Mouse (Mus musculus): ENCODE results near the gene Fam229a.
A peak's percentile ranks its signal among the peaks of the same experiment; 100 is the strongest.
"Not testable (repeated sequence)": the region's sequence is repeated elsewhere in the genome, so short reads cannot be mapped to it uniquely, and the experiment has no call there.

The Fam229a gene

DNA sequence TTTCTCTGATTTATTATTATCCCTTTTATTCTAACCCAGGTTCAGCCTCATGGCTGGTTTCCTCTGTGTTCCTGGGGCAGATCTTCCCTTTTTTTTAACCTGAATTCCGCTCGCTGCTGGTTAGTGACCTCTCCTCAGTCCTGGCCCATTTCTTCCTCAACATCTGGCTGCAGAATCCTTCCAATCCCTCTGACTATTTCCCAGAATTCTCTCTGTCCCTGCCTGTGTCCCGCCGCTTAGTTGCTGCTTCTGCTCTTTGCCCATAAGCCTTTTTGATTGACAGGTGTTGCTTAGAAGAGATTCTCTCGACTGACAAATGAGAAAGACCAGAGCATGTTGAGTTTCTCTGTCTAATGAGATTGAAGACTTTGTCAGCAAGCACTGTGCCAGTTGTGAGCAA is 34.9 kb upstream of the Fam229a start:
- Histone ChIP-seq H3K4me1 (replicated peaks; ENCODE audit: low read depth, low read length) (peaks cover 34% of the 10 kb centered on the region), H3K4me3 (replicated peaks; ENCODE audit: low read length) (no peak overlapping the region), H3K36me3 (ENCODE audit: insufficient read depth, low read length) (no peaks in the 10 kb centered on the region), H3K9me3 (ENCODE audit: low read length) (peaks cover 3% of the 10 kb centered on the region; the same call in 1 of the 2 replicates), H3K27me3 (ENCODE audit: insufficient read depth, low read length) (no peaks in the 10 kb centered on the region)
- TF ChIP-seq CTCF (conservative IDR thresholded peaks at IDR 0.05; ENCODE audit: low read length) (no peak), NANOG (IDR thresholded peaks at IDR 0.05; ENCODE audit: borderline replicate concordance, low read length) (no peak), POU5F1 (IDR thresholded peaks at IDR 0.05; ENCODE audit: borderline replicate concordance, low read length) (no peak)

DNA sequence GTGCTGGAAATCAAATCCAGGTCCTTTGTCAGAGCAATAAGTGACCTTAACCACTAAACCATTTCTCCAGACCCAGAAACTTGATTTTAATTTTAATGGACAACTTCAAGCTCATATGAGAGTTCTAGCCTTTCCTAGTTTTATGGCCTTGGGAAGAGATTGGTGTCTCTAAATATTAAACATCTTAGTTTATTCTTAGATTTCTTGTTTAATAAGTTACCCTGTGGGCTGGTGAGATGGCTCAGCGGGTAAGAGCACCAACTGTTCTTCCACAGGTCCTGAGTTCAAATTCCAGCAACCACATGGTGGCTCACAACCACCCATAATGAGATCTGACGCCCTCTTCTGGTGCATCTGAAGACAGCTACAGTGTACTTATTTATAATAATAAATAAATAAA is 33.7 kb upstream of the Fam229a start:
- not testable (repeated sequence) for H3K27me3 ChIP-seq (ENCODE audit: insufficient read depth, low read length); H3K36me3 ChIP-seq (ENCODE audit: insufficient read depth, low read length); H3K9me3 ChIP-seq (ENCODE audit: low read length); H3K4me3 ChIP-seq (replicated peaks; ENCODE audit: low read length)
- peaks cover 33% of the 10 kb centered on the region for H3K4me1 ChIP-seq (replicated peaks; ENCODE audit: low read depth, low read length)

DNA sequence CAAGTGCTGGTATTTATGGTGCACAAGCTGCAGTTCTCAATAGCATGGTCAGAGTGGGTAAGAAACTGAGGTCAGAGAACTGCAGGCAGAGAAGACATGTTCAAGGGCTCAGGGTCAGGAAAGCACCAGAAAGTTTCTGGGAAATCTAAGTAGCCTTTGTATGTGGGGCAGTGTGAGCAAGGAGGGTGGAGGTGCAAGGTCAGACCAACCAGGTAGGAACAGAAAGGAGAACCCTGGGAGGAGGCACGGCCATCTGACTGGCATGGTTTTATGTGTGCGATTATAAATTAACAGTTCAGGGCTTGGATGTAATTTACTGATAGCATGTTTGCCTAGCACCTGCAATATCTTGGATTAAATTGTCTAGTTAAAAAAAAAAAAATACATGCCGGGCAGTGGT is 31.3 kb upstream of the Fam229a start:
- Histone ChIP-seq H3K4me1 (replicated peaks; ENCODE audit: low read depth, low read length) (peaks cover 57% of the 10 kb centered on the region), H3K27me3 (ENCODE audit: insufficient read depth, low read length) (no peaks in the 10 kb centered on the region), H3K36me3 (ENCODE audit: insufficient read depth, low read length) (peaks cover 13% of the 10 kb centered on the region), H3K9me3 (ENCODE audit: low read length) (no peaks in the 10 kb centered on the region), H3K4me3 (replicated peaks; ENCODE audit: low read length) (no peak overlapping the region)
- no peak for TF ChIP-seq POU5F1 (IDR thresholded peaks at IDR 0.05; ENCODE audit: borderline replicate concordance, low read length)

DNA sequence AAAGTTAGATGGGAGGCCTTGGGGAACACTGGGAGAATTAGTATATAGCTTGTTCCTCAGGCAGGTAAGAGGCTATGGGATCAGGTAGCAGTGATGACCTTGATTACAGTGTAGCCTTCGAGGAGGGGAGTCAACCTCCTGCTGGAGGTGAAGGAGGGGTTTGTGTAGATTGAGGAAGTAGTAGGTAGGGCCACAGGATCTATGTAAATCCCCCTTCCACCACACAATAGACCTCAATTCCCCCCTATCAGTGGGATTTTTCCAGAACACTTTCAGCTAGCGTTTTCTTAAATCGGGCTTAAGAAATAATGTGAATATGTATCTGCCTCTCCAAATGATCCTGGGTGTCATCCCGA is 30.2 kb upstream of the Fam229a start:
- peak overlapping the region; percentile 78 for H3K4me3 ChIP-seq (replicated peaks; ENCODE audit: low read length)
- H3K36me3 ChIP-seq (ENCODE audit: insufficient read depth, low read length), result peaks cover 24% of the 10 kb centered on the region
- peaks cover 55% of the 10 kb centered on the region for H3K4me1 ChIP-seq (replicated peaks; ENCODE audit: low read depth, low read length)
- no peaks in the 10 kb centered on the region for H3K27me3 ChIP-seq (ENCODE audit: insufficient read depth, low read length)
- H3K9me3 ChIP-seq (ENCODE audit: low read length), result no peaks in the 10 kb centered on the region
- no peak for TF ChIP-seq NANOG (IDR thresholded peaks at IDR 0.05; ENCODE audit: borderline replicate concordance, low read length)
- no peak for TF ChIP-seq CTCF (conservative IDR thresholded peaks at IDR 0.05; ENCODE audit: low read length)
- TF ChIP-seq POU5F1 (IDR thresholded peaks at IDR 0.05; ENCODE audit: borderline replicate concordance, low read length), result no peak

DNA sequence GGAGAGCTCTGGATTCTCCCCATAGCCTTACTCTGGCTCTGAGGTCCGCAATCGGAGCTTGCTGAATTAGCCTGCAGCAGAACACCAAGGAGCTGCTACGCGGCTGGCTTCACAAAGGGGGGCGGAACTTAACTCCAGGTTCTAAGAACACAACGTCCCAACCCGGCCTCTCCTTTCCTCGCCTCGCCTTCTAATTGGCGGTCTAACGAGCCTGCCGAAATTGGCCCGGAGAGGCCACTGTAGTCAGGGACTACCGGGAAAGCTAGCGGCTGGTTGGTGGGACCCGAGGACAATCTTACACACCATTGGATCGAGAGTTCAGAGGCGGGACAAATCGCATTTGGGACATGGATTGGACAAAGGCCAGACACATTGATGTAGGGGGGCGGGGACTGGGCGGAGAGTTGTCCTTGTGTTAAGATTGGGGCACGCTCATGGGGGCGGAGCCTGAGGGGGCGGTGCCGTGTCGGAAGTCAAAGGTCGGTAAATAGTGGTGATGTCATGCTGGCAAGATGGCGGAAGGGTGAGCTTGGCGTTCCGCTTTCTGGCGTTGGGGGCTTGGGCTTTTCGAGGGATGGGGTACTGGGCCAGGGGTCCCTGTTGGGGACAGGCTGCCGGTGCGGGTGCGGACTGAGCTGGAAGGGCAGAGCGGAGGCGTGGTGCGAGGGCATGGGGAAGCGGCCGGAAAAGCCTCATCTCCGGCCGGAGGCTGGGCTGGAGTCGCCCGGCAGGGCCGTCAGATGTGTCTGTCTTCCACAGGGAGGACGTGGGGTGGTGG is 29.6 kb upstream of the Fam229a start, which contains the start of gene Bsdc1:
Bsdc1 (plus strand) TSS at position 399 of the 778 bp plus-strand sequence.
- Histone ChIP-seq H3K36me3 (ENCODE audit: insufficient read depth, low read length) (peaks cover 30% of the 10 kb centered on the region), H3K9me3 (ENCODE audit: low read length) (no peaks in the 10 kb centered on the region), H3K27me3 (ENCODE audit: insufficient read depth, low read length) (no peaks in the 10 kb centered on the region), H3K4me1 (replicated peaks; ENCODE audit: low read depth, low read length) (peaks cover 49% of the 10 kb centered on the region), H3K4me3 (replicated peaks; ENCODE audit: low read length) (peak within 1 kb of the TSS; percentile 98)
- TF ChIP-seq CTCF (conservative IDR thresholded peaks at IDR 0.05; ENCODE audit: low read length) (no peak), POU5F1 (IDR thresholded peaks at IDR 0.05; ENCODE audit: borderline replicate concordance, low read length) (no peak), NANOG (IDR thresholded peaks at IDR 0.05; ENCODE audit: borderline replicate concordance, low read length) (no peak)

DNA sequence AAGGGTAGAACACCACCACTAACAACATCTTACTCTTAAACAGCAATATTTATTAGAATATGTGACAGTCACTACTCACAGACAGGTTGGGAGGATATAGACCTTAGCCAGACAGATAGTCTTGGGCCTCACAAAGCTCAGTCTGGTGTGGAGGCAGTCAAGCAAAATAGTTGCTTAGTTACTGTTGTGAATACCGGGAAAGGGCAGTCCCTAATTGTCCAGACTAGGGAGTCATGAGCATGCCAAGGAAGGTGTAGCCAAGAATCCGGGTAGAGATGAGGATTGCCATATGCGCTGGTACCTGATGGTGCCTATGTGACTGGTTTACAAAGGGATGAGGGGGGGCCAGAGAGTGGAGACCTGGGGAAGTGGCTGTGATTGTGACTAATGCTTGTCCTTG is 28.9 kb upstream of the Fam229a start:
- H3K27me3 ChIP-seq (ENCODE audit: insufficient read depth, low read length), result no peaks in the 10 kb centered on the region
- peaks cover 37% of the 10 kb centered on the region for H3K36me3 ChIP-seq (ENCODE audit: insufficient read depth, low read length)
- no peaks in the 10 kb centered on the region for H3K9me3 ChIP-seq (ENCODE audit: low read length)
- H3K4me3 ChIP-seq (replicated peaks; ENCODE audit: low read length), result peak overlapping the region; percentile 98
- H3K4me1 ChIP-seq (replicated peaks; ENCODE audit: low read depth, low read length), result peaks cover 48% of the 10 kb centered on the region
- TF ChIP-seq POU5F1 (IDR thresholded peaks at IDR 0.05; ENCODE audit: borderline replicate concordance, low read length) (no peak), NANOG (IDR thresholded peaks at IDR 0.05; ENCODE audit: borderline replicate concordance, low read length) (no peak), CTCF (conservative IDR thresholded peaks at IDR 0.05; ENCODE audit: low read length) (no peak)

DNA sequence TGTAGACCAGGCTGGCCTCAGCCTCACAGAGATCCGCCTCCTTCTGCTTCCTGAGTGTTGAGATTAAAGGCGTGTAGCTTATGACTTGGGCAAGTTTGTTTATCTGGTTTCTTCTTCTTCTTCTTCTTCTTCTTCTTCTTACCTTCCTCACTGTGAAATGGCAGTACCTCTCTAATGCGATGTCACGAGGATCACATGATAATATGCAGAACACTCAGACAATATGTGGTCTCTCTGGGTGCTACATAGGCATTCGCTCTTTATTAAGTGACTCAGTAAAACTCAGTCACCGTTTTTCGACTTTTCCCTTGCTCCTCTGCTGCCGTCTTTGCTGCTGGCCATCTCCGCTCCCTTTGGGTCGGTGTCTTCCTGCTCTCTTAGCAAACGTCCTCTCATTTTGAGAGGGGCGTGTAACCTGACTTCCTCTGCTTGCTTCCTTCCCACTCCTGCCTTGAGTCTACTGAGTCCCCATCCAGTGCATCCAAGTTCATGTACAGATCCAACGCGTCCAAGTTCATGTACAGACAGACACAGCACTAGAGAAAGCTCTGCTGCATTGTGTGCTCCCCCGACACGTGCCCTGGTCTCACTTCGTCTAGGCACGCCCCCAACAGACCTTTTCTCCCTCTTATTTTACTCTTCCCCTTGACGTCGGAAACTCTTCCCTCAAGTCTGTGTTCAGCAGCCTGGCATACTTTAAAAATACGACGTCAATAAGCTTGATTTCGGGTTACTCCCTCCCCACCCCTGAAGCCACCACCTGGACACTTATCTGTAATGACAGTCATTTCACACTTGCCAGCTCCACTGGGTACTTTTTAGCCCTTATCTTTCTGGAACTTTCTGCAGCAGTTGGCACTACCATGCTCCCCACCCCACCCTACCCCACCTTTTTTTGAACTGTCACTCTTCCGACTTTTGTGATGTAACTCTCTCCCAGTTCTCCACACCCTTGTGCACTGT is 27.6 kb upstream of the Fam229a start:
- H3K36me3 ChIP-seq (ENCODE audit: insufficient read depth, low read length), result peaks cover 50% of the 10 kb centered on the region
- TF ChIP-seq CTCF (conservative IDR thresholded peaks at IDR 0.05; ENCODE audit: low read length) (no peak), NANOG (IDR thresholded peaks at IDR 0.05; ENCODE audit: borderline replicate concordance, low read length) (no peak)

DNA sequence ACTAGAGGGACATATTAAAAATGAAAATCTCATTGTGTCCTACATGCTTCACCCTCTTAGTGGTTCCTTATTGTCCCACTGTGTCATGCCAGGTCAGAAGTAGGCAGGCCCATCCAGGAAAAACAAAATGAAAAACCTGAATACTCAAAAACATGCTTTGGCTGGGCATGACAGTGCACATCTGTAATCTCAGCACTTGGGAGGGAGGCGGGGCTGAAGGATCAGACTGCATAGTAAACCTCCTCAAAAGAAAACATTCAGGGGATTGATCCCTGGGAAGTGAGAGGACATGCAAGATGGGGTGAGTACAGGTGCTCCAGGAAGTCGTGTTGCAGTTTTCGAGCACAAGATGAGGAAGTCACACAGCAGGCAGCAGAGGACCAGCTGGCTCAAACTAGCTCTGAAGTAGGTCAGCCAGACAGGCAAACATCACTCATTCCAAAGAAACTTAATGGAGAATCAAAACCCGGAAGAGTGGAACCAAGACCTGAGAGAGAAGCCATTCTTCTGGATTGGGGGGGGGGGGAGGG is 26.6 kb upstream of the Fam229a start:
- TF ChIP-seq NANOG (IDR thresholded peaks at IDR 0.05; ENCODE audit: borderline replicate concordance, low read length) (no peak), POU5F1 (IDR thresholded peaks at IDR 0.05; ENCODE audit: borderline replicate concordance, low read length) (no peak), CTCF (conservative IDR thresholded peaks at IDR 0.05; ENCODE audit: low read length) (no peak)
- no peak overlapping the region for H3K4me3 ChIP-seq (replicated peaks; ENCODE audit: low read length)
- H3K36me3 ChIP-seq (ENCODE audit: insufficient read depth, low read length), result peaks cover 59% of the 10 kb centered on the region
- no peaks in the 10 kb centered on the region for H3K27me3 ChIP-seq (ENCODE audit: insufficient read depth, low read length)
- no peaks in the 10 kb centered on the region for H3K9me3 ChIP-seq (ENCODE audit: low read length)
- H3K4me1 ChIP-seq (replicated peaks; ENCODE audit: low read depth, low read length), result peaks cover 42% of the 10 kb centered on the region

More for the DNA sequence above, 27.6 kb upstream of the Fam229a start:
- Histone ChIP-seq H3K9me3 (ENCODE audit: low read length) (no peaks in the 10 kb centered on the region), H3K4me1 (replicated peaks; ENCODE audit: low read depth, low read length) (peaks cover 44% of the 10 kb centered on the region), H3K27me3 (ENCODE audit: insufficient read depth, low read length) (no peaks in the 10 kb centered on the region), H3K4me3 (replicated peaks; ENCODE audit: low read length) (no peak overlapping the region)
